Mouse (Mus musculus): ENCODE measurements around the gene Slfn5. TPM values are rescaled to one million over a fixed set of nuclear protein-coding genes. Genes with fewer than 3 reads are reported as not detected.
"Not testable (repeated sequence)": the region's sequence is repeated elsewhere in the genome, so short reads cannot be mapped to it uniquely, and the experiment has no call there.

Slfn5 gene
- total and polyA plus RNA-seq, 2 experiments from 2014 or later: 2.4 to 5.4 TPM

DNA sequence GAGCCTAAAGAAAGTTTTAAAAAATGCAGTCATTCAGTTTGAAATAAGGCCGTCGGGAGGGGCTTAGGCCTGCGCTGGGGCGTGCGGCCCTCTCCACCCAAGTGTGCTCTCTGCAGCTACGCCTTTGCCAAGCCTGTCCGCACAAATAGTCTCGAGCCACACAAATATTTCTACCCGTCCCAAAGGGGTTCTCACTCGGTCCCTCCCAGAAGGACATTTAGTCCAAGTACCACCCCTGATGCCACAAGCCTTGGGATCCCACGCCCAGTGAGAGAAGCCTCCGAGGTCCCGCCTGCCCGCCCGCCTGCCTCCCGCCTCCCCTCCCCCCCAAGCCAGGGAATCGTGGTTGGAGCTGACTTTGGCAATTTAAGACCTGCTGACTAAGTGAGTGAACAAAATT lies 32.0 kb downstream of the Slfn5 start:
- Histone ChIP-seq H3K4me1 (ENCODE audit: insufficient read depth) (no peaks in the 10 kb centered on the region), H3K9ac (no peak overlapping the region), H3K27ac (ENCODE audit: low read depth, low read length) (no peak overlapping the region), H3K27me3 (ENCODE audit: insufficient read depth, low read length) (no peaks in the 10 kb centered on the region), H3K4me2 (ENCODE audit: low read depth) (no peak overlapping the region), H3K36me3 (ENCODE audit: insufficient read depth) (no peaks in the 10 kb centered on the region), H3K4me3 (ENCODE audit: low read depth, low read length) (no peak overlapping the region), H3K9me3 (ENCODE audit: low read length) (no peaks in the 10 kb centered on the region)
- DNase-seq (no peak), ATAC-seq (no peak)
- no peak for TF ChIP-seq CTCF (IDR thresholded peaks at IDR 0.05; ENCODE audit: low read depth)
- 85% methylated on average over 17 of the region's 17 CpGs for WGBS

GRCm38 (mm10) chr11:82987621-82988020 lies 36.5 kb downstream of the Slfn5 start:
- H3K4me3 ChIP-seq (ENCODE audit: low read depth, low read length): no peak overlapping the region
- no peaks in the 10 kb centered on the region for H3K4me1 ChIP-seq (ENCODE audit: insufficient read depth)
- 87% methylated on average over 6 of the region's 6 CpGs for WGBS
- H3K27ac ChIP-seq (ENCODE audit: low read depth, low read length): no peak overlapping the region
- no peak overlapping the region for H3K4me2 ChIP-seq (ENCODE audit: low read depth)
- ATAC-seq (no peak), DNase-seq (no peak)
- no peaks in the 10 kb centered on the region for H3K27me3 ChIP-seq (ENCODE audit: insufficient read depth, low read length)
- H3K9me3 ChIP-seq (ENCODE audit: low read length): no peaks in the 10 kb centered on the region
- H3K9ac ChIP-seq: no peak overlapping the region
- H3K36me3 ChIP-seq (ENCODE audit: insufficient read depth): no peaks in the 10 kb centered on the region
- TF ChIP-seq CTCF (IDR thresholded peaks at IDR 0.05; ENCODE audit: low read depth): no peak

DNA sequence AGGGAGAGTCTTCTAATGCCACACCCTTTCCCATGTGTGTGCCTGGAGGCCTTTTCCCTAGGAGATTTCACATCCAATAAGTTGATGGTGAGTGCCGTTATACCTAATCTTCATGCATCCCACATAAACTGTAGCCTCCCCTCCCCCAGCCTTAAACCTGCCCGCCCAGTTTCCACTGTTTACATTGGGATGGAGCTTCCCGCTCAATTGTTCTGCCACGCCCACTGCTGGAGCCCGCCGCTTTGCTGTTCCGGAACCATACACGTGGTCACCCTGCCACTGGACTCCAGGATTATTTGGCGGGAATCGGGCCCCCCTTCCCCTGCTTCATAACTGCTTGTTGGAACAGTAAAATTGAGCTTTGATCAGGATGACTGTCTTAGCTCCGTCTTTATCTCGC lies 38.2 kb downstream of the Slfn5 start:
- H3K9ac ChIP-seq: no peak overlapping the region
- no peak overlapping the region for H3K27ac ChIP-seq (ENCODE audit: low read depth, low read length)
- no peaks in the 10 kb centered on the region for H3K36me3 ChIP-seq (ENCODE audit: insufficient read depth)
- no peak for TF ChIP-seq CTCF (IDR thresholded peaks at IDR 0.05; ENCODE audit: low read depth)
- no peaks in the 10 kb centered on the region for H3K9me3 ChIP-seq (ENCODE audit: low read length)
- H3K4me1 ChIP-seq (ENCODE audit: insufficient read depth): no peaks in the 10 kb centered on the region
- ATAC-seq: no peak
- WGBS: 56% methylated on average over 12 of the region's 12 CpGs
- H3K4me2 ChIP-seq (ENCODE audit: low read depth): no peak overlapping the region
- H3K27me3 ChIP-seq (ENCODE audit: insufficient read depth, low read length): no peaks in the 10 kb centered on the region
- H3K4me3 ChIP-seq (ENCODE audit: low read depth, low read length): no peak overlapping the region
- DNase-seq: no peak

DNA sequence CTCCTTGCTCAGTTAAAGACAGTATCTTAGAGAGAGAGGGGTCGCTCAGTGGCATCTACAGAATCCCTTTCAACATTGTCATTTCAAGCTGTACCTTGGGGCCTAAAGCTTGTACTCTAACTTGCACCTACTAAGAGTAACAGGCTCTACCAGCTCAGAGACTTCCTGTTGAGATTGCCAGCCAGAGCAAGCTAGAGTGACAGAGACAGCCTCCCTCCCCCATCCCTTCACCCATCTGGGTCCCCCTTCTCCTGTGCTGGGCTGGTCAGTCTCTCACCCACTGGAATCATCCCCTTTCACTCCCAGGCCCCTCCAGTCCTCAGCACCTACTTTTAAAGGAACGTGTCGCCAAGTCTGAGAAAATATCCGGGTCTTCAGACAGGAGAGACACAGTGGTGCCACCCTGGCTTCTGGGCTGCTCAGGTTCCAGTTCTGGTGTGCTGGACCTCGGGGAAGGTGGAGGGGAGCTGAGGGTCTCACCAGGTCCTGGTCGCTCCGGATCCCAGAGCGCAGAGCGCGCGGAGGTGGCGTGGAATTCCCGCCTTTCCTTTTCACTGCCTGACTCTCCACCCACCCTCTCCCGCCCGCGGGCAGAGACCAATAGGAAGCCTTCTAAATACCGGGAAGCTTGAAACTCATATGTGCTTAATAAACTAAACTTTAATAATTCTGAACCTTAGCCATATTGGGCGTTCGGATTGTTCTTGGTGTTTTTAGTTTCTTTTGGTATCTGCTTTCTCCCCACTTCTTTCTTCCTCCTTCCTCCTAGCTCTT lies 39.6 kb downstream of the Slfn5 start:
- not testable (repeated sequence) for H3K27me3 ChIP-seq (ENCODE audit: insufficient read depth, low read length); H3K4me1 ChIP-seq (ENCODE audit: insufficient read depth); H3K9me3 ChIP-seq (ENCODE audit: low read length); H3K27ac ChIP-seq (ENCODE audit: low read depth, low read length); H3K36me3 ChIP-seq (ENCODE audit: insufficient read depth)
- H3K9ac ChIP-seq: peak overlapping the region; percentile 31; the same call in 1 of the 2 replicates
- peak; percentile 31 for DNase-seq
- peak overlapping the region; percentile 57 for H3K4me2 ChIP-seq (ENCODE audit: low read depth)
- WGBS: 11% methylated on average over 19 of the region's 19 CpGs
- H3K4me3 ChIP-seq (ENCODE audit: low read depth, low read length): peak overlapping the region; percentile 36
- ATAC-seq: peak; percentile 42; the same call in 1 of the 2 replicates

DNA sequence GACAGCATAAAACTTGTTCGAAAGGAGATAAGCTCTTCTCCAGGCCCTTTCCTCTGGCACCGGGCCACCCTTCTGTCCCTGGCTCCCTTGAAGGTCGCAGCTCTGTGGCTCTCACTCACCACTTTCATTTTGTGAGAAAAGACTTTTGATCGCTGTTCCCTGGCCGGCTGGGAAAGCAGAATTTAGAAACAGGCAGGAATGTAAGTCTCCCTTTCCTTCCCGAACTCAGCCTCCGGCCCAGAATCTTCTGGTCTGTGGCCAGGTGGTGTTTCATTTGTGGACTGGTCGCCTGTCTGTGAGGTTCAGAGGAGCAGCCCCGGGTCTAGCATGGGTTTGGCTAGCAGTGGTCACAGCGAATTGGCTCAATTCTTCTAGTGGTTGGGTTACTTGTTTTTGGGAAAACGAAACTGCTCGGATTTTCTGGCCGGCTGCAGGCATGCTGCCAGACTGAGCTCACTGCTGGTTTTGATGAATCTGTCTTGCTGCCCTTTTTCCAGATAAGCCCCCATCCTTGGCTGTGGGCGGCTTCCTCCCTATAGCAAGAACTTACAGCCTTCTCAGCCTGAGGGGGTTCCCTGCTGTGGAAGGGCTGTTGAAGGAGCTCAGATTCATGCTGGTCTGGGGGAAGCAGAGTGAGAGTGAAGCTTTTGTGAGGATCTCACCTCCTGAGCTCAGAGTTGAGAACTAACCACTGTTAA lies 40.5 kb downstream of the Slfn5 start, which contains the start of gene Slfn9:
Gene Slfn9, minus strand, starts transcription at position 362 of the 698 bp plus-strand sequence.
- H3K9me3 ChIP-seq (ENCODE audit: low read length): no peaks in the 10 kb centered on the region
- H3K9ac ChIP-seq: peak within 1 kb of the TSS; percentile 31; the same call in 1 of the 2 replicates
- DNase-seq (peak; percentile 36), ATAC-seq (no peak)
- H3K27me3 ChIP-seq (ENCODE audit: insufficient read depth, low read length): no peaks in the 10 kb centered on the region
- no peak within 1 kb of the TSS for H3K27ac ChIP-seq (ENCODE audit: low read depth, low read length)
- peak within 1 kb of the TSS; percentile 36 for H3K4me3 ChIP-seq (ENCODE audit: low read depth, low read length)
- WGBS: 3% methylated on average over 14 of the region's 14 CpGs
- H3K4me1 ChIP-seq (ENCODE audit: insufficient read depth): no peaks in the 10 kb centered on the region
- H3K36me3 ChIP-seq (ENCODE audit: insufficient read depth): no peaks in the 10 kb centered on the region
- TF ChIP-seq CTCF (IDR thresholded peaks at IDR 0.05; ENCODE audit: low read depth): no peak
- peak within 1 kb of the TSS; percentile 57 for H3K4me2 ChIP-seq (ENCODE audit: low read depth)

- WGBS: 79% methylated on average over 1 of the region's 1 CpGs
- H3K36me3 ChIP-seq (ENCODE audit: insufficient read depth): no peaks in the 10 kb centered on the region
- no peak overlapping the region for H3K27ac ChIP-seq (ENCODE audit: low read depth, low read length)
- no peak for ATAC-seq
- H3K9me3 ChIP-seq (ENCODE audit: low read length): no peaks in the 10 kb centered on the region
- no peaks in the 10 kb centered on the region for H3K4me1 ChIP-seq (ENCODE audit: insufficient read depth)
- DNase-seq: no peak
- H3K4me3 ChIP-seq (ENCODE audit: low read depth, low read length): no peak overlapping the region
- no peak overlapping the region for H3K4me2 ChIP-seq (ENCODE audit: low read depth)
- no peak for TF ChIP-seq CTCF (IDR thresholded peaks at IDR 0.05; ENCODE audit: low read depth)
- H3K9ac ChIP-seq: no peak overlapping the region
- H3K27me3 ChIP-seq (ENCODE audit: insufficient read depth, low read length): no peaks in the 10 kb centered on the region
These were observed 62.2 kb downstream of the Slfn5 start for GRCm38 (mm10) chr11:83013356-83013755.

Small RNA genes within 50 kb of the gene (microRNA-seq; reads per million reads assigned to microRNA genes)
- 0 reads per million in 2 experiments for gene Mir7679

Other genes with a start within 250 kb of the Slfn5 start
- 0.23 TPM in 1 of 2 replicates, not detected in the other for gene Cct6b, start 187.0 kb upstream of the Slfn5 start, total RNA-seq (2014; rRNA removed)
- gene Cct6b, start 187.0 kb upstream of the Slfn5 start, polyA plus RNA-seq (2015; fragmentation: Nextera tagmentation; extraction: Ambion mirVana): 0.19 and 0.28 TPM in 2 replicates
- 21.5 and 23.8 TPM in 2 replicates for gene Zfp830, start 187.0 kb upstream of the Slfn5 start, total RNA-seq (2014; rRNA removed)
- gene Zfp830, start 187.0 kb upstream of the Slfn5 start, polyA plus RNA-seq (2015; fragmentation: Nextera tagmentation; extraction: Ambion mirVana): 17.0 and 19.6 TPM in 2 replicates
- 41.2 and 53.6 TPM in 2 replicates for gene Lig3, start 170.2 kb upstream of the Slfn5 start, total RNA-seq (2014; rRNA removed)
- 13.4 and 18.3 TPM in 2 replicates for gene Lig3, start 170.2 kb upstream of the Slfn5 start, polyA plus RNA-seq (2015; fragmentation: Nextera tagmentation; extraction: Ambion mirVana)
- 4.3 and 6.0 TPM in 2 replicates for gene Rffl, start 80.1 kb upstream of the Slfn5 start, total RNA-seq (2014; rRNA removed)
- 2.3 and 2.8 TPM in 2 replicates for gene Rffl, start 80.1 kb upstream of the Slfn5 start, polyA plus RNA-seq (2015; fragmentation: Nextera tagmentation; extraction: Ambion mirVana)
- 8.6 and 9.5 TPM in 2 replicates for gene Rad51d, start 60.7 kb upstream of the Slfn5 start, total RNA-seq (2014; rRNA removed)
- gene Rad51d, start 60.7 kb upstream of the Slfn5 start, polyA plus RNA-seq (2015; fragmentation: Nextera tagmentation; extraction: Ambion mirVana): 13.4 and 14.0 TPM in 2 replicates
- not detected in 2 replicates for gene Fndc8, start 59.2 kb upstream of the Slfn5 start, total RNA-seq (2014; rRNA removed)
- gene Fndc8, start 59.2 kb upstream of the Slfn5 start, polyA plus RNA-seq (2015; fragmentation: Nextera tagmentation; extraction: Ambion mirVana): 0.06 and 0.29 TPM in 2 replicates
- gene Nle1, start 42.9 kb upstream of the Slfn5 start, total RNA-seq (2014; rRNA removed): 31.5 and 34.9 TPM in 2 replicates
- gene Nle1, start 42.9 kb upstream of the Slfn5 start, polyA plus RNA-seq (2015; fragmentation: Nextera tagmentation; extraction: Ambion mirVana): 26.4 and 27.2 TPM in 2 replicates
- 1.4 and 3.0 TPM in 2 replicates for gene Unc45b, start 40.8 kb upstream of the Slfn5 start, total RNA-seq (2014; rRNA removed)
- 2.2 and 2.4 TPM in 2 replicates for gene Unc45b, start 40.8 kb upstream of the Slfn5 start, polyA plus RNA-seq (2015; fragmentation: Nextera tagmentation; extraction: Ambion mirVana)
- 1.3 and 2.2 TPM in 2 replicates for gene Slfn9, start 40.5 kb downstream of the Slfn5 start, total RNA-seq (2014; rRNA removed)
- gene Slfn9, start 40.5 kb downstream of the Slfn5 start, polyA plus RNA-seq (2015; fragmentation: Nextera tagmentation; extraction: Ambion mirVana): 0.93 and 1.3 TPM in 2 replicates
- 0.23 and 0.29 TPM in 2 replicates for gene Slfn8, start 69.5 kb downstream of the Slfn5 start, total RNA-seq (2014; rRNA removed)
- gene Slfn8, start 69.5 kb downstream of the Slfn5 start, polyA plus RNA-seq (2015; fragmentation: Nextera tagmentation; extraction: Ambion mirVana): 0.06 and 0.27 TPM in 2 replicates
- gene Slfn2, start 113.8 kb downstream of the Slfn5 start, total RNA-seq (2014; rRNA removed): 1.8 and 3.5 TPM in 2 replicates
- 1.5 and 1.9 TPM in 2 replicates for gene Slfn2, start 113.8 kb downstream of the Slfn5 start, polyA plus RNA-seq (2015; fragmentation: Nextera tagmentation; extraction: Ambion mirVana)
- gene Slfn1, start 165.5 kb downstream of the Slfn5 start, total RNA-seq (2014; rRNA removed): 0.14 TPM in 1 of 2 replicates, not detected in the other
- gene Slfn1, start 165.5 kb downstream of the Slfn5 start, polyA plus RNA-seq (2015; fragmentation: Nextera tagmentation; extraction: Ambion mirVana): 0.08 TPM in 1 of 2 replicates, not detected in the other
- gene Slfn4, start 223.8 kb downstream of the Slfn5 start, total RNA-seq (2014; rRNA removed): 0.05 and 0.08 TPM in 2 replicates
- gene Slfn4, start 223.8 kb downstream of the Slfn5 start, polyA plus RNA-seq (2015; fragmentation: Nextera tagmentation; extraction: Ambion mirVana): 0.06 TPM in 2 replicates
- 0.24 and 0.38 TPM in 2 replicates for gene Slfn3, start 240.0 kb downstream of the Slfn5 start, total RNA-seq (2014; rRNA removed)
- 0.10 TPM in 2 replicates for gene Slfn3, start 240.0 kb downstream of the Slfn5 start, polyA plus RNA-seq (2015; fragmentation: Nextera tagmentation; extraction: Ambion mirVana)